Mouse (Mus musculus) left cerebral cortex, adult 2 months (tissue): ENCODE measurements around the gene Prune2. TPM values are rescaled to one million over a fixed set of nuclear protein-coding genes. Genes with fewer than 3 reads are reported as not detected.

Experiments
- DNase-seq, 2 experiments: peaks; one replicate each; pipeline ENCODE4 v3.0.0; 2021 to 2022; ENCODE audit warnings: low spot score in 2 of 2, mixed read lengths in 1 of 2; ENCODE audit errors: extremely low spot score in 1 of 2
- H3K27ac ChIP-seq: fragments of 200-600 bp; 2 replicates; pipeline ENCODE4 v1.8.1; 2022
- H3K4me3 ChIP-seq: fragments of 200-600 bp; 2 replicates; pipeline ENCODE4 v1.8.1; 2022
- CTCF ChIP-seq: fragments of 200-600 bp; IDR thresholded peaks from 2 replicates; pipeline ENCODE4 v1.8.1; 2022; ENCODE audit warnings: antibody characterized with exemption, mild to moderate bottlenecking, moderate library complexity
- intact Hi-C: fragments of 180-260 bp; cut with DNase I; formaldehyde crosslinking; loops from one replicate; pipeline ENCODE4 v1.15.1; 2025
- total RNA-seq, 2 experiments: library from RNA; stranded (reverse); gene quantifications; 2 replicates each; pipeline ENCODE4 v1.2.3; 2021

The Prune2 gene
- total RNA-seq, 2 experiments from 2014 or later = 81.4 to 82.2 TPM

DNA sequence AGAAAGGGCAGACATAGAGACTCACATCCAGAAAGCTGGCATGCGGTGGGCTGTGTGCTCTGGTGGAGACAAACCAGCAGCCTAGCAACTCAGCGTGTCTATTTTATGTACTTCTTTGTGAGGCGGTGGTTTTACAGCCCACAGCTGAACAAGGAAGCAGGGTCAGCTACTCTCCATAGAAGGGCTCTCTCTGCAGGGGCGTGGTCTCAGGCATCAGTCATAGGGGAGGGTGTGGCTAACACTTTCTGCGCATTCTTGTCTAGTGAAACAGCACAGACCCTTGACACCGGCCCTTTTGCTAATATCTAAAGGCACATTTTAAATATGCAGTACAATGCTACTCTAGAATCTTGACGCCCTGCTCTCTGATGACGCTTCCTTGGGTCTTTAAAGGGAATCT lies 300.5 kb downstream of the Prune2 start:
- intact Hi-C loops = no loop called here
- Histone ChIP-seq H3K27ac (no peak overlapping the region), H3K4me3 (no peak overlapping the region)
- no peak for TF ChIP-seq CTCF
- no peak for DNase-seq

DNA sequence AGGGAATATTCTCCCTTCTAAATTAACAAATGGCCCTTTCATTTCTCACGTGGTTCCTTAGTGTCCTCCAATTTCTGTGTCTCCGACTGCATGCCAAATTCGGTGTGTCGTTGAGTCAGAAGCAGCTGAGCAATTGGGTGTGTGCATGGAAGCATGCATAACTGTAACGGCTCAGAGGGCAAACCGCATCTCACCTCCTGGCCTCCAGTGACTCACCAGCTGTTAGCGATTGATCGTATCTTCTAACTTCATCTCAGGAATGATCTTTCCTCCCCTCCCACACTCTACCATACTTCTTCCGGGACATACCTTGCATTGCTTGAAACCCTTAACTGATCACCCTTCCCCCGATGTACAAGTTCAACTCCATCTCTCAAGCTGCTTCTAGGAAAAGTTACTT lies 300.9 kb downstream of the Prune2 start:
- no peak for TF ChIP-seq CTCF
- Histone ChIP-seq H3K4me3 (no peak overlapping the region), H3K27ac (no peak overlapping the region)
- intact Hi-C loops = no loop called here
- no peak for DNase-seq

GRCm38 (mm10) chr19:17263181-17263580 lies 307.3 kb downstream of the Prune2 start:
- no peak overlapping the region for H3K4me3 ChIP-seq
- DNase-seq = no peak
- no peak overlapping the region for H3K27ac ChIP-seq
- TF ChIP-seq CTCF = no peak
- intact Hi-C loops = no loop called here

DNA sequence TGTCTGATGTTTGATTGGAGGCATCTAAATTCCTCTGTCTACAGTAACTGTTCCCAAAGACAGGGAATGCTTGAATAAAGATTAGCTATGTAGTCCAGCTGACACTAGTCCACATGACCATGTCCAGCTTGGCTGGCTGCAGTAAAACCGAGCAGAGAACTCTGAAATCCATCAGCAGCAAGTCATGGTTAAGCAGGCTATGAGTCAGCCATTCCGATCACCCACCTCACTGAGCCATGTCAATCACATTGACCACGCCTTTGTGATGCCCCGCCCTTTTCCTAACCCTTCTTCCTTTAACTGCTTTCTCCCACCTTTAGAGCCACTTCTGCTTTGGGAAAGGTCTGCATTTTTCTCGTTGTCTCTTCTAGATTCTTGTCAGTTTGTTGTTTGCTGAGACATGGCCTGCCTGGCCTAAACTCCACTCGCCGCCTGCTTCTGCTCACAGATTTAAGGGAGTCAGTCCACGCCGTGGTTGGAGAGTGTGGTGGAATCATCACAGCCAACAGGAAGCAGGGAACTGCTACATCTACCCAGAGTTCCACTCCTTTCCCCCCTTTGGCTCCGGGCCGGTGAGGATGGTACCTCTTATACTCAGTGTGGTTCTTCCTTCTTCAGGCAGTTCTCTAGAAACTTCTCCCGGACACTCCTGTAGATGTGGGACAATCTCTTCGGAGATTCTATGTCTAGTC lies 307.9 kb downstream of the Prune2 start:
- no peak overlapping the region for H3K4me3 ChIP-seq
- no peak for DNase-seq
- TF ChIP-seq CTCF = no peak
- intact Hi-C loops = no loop called here
- no peak overlapping the region for H3K27ac ChIP-seq

DNA sequence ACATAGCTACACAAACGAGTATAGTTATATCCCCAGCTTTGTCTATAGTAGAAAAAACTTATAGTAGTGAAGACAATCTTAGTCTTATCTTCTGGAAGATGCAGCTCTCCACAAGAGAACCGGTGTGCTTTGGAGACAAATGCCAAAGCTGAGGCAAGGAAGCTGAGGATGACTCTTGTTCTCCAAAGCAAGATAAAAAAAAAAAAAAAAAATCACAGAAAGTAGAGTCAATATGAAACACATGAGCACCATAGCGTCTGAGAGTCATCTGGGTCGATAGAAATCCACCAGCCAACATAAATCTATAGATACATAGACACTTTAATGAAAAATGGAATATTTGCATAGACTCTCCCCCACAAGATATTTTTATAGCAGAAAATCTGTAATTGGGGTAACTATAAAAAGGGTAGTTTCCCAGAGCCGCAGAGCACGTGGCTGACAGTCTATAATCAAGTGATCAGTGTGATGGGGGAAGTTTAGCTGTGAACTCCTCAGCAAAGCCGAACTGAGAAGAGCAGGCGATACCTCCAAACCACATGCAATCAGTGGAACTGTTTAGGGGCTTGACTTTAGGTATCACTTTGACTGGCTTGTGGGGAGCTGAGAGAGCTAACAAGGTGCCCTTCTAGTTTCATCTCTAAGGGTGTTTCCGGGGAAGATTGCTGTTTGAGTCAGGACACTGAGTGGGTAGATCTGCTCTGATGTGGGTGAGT lies 308.7 kb downstream of the Prune2 start:
- H3K4me3 ChIP-seq = no peak overlapping the region
- no peak for DNase-seq
- intact Hi-C loops = no loop called here
- no peak overlapping the region for H3K27ac ChIP-seq
- TF ChIP-seq CTCF = no peak

DNA sequence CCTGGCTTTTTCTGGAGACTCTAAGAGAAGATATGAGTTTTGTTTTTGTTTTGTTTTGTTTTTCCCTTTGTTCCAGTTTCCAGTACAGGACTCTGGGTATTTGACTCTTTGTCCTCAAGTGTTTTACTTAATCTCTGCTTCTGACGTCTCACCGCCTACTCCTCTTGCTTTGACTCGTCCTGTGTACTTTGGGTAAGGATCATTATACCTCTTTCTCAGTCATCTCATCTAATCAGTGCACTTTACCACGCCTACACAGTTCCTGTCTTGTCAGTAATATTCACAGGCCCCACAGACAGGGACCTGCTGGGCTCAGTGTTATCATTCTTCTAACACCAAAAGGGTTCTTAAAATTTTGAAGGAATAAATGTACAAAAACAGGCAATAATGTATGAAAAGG lies 312.8 kb downstream of the Prune2 start:
- no peak overlapping the region for H3K4me3 ChIP-seq
- DNase-seq = no peak
- no peak for TF ChIP-seq CTCF
- intact Hi-C loops = no loop called here
- H3K27ac ChIP-seq = no peak overlapping the region

DNA sequence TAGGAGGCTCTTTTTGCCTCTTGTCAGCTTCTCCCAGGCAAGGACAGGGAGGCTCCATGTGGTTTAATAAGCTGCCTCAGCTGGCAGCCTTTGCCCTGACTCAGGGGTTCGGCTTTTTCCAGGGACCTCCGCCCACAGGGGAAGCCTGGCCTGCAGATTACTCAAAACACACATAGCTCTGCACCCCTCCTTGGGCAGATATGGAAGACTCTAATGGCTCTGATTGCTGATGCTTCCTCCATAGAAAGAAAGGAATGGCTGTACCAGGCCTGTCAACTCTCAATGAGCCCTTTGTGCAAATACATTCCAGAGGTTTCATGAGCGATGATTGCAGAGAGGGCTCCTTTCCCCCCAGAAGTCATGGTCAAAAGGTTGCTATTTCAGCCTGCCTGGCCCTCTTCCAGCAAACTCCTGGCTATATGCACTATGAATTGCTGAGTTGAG lies 315.3 kb downstream of the Prune2 start:
- no peak overlapping the region for H3K4me3 ChIP-seq
- TF ChIP-seq CTCF = no peak
- H3K27ac ChIP-seq = no peak overlapping the region
- intact Hi-C loops = no loop called here
- DNase-seq = no peak

DNA sequence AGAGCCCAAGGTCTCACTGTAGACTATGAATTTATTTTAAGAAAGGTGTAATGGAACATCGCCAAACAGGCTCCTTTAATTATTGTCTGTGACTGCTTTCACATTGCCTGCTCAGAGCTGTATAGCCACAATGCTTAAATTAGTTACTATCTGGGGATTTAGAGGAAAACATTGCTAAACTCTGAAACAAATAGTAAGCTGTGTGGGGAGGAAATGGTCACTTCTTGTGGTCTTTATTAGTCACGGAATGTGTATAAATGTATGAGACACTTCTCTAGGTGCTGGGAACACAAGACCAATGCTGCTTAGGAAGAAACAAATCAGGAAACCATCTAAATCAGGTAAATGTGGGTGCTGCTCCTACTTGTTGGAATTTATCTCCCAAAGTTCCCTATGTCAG lies 317.1 kb downstream of the Prune2 start:
- Histone ChIP-seq H3K4me3 (no peak overlapping the region), H3K27ac (no peak overlapping the region)
- DNase-seq = no peak
- intact Hi-C loops = no loop called here
- TF ChIP-seq CTCF = no peak

Other genes starting within 250 kb of the Prune2 start
- 10 to 100 TPM; 83.8 to 86.7 TPM for gene Vps13a, start 175.2 kb upstream of the Prune2 start, total RNA-seq
- not detected for gene Foxb2, start 82.3 kb upstream of the Prune2 start, total RNA-seq